Mouse (Mus musculus) brain, embryonic 14.5 days (tissue): ENCODE results near the gene Prpf4. TPM values are rescaled to one million over a fixed set of nuclear protein-coding genes. Genes with fewer than 3 reads are reported as not detected.

Experiments
- DNase-seq: peaks from one replicate; pipeline ENCODE4 v3.0.0-alpha.2; 2011; ENCODE audit warnings: low read depth
- CTCF ChIP-seq: fragments of 200-500 bp; IDR thresholded peaks from 2 replicates; pipeline ENCODE4 v1.5.1; 2012; ENCODE audit warnings: inconsistent platforms, mild to moderate bottlenecking, moderate library complexity, borderline replicate concordance; ENCODE audit not compliant: insufficient read depth, insufficient read length; ENCODE audit errors: extremely low read depth
- POLR2A ChIP-seq: fragments of 200-500 bp; IDR thresholded peaks from 2 replicates; pipeline ENCODE4 v1.6.1; 2012; ENCODE audit warnings: mild to moderate bottlenecking, inconsistent platforms, borderline replicate concordance; ENCODE audit not compliant: poor library complexity, insufficient read depth, insufficient read length, severe bottlenecking; ENCODE audit errors: extremely low read depth
- polyA plus RNA-seq: library from polyadenylated mRNA; depleted of rRNA; stranded (reverse); fragments of >200 nt; gene quantifications from 2 replicates; pipeline ENCODE4 v1.2.3, GENCODE M21; 2012

The Prpf4 gene
- polyA plus RNA-seq, 1 experiment, result 23.4 TPM

DNA sequence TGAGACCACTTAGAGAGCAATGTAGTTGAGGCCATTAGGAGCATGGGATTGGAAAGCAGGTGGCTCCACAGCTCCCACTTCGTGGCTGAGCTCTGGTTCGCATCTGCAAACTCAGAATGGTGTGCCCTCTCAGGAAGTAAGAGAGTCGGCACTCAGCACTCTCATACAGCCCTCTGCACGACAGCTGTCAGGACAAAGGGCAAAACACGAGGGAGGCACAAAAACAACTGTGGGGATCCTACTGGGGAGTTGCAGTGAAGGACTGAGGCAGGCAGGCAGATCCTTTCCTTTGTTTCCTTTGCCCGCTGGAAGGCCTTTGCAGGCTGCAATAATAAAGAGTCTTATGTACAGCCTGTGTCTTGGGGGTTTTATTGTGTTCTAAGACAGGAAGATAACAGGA is 15.1 kb upstream of the Prpf4 start:
- DNase-seq, result peak; percentile 39
- TF ChIP-seq CTCF (no peak), POLR2A (no peak)

- DNase-seq, result no peak
- TF ChIP-seq CTCF (no peak), POLR2A (no peak)
Measured at GRCm38 (mm10) chr4:62395806-62396205, 12.8 kb upstream of the Prpf4 start.

DNA sequence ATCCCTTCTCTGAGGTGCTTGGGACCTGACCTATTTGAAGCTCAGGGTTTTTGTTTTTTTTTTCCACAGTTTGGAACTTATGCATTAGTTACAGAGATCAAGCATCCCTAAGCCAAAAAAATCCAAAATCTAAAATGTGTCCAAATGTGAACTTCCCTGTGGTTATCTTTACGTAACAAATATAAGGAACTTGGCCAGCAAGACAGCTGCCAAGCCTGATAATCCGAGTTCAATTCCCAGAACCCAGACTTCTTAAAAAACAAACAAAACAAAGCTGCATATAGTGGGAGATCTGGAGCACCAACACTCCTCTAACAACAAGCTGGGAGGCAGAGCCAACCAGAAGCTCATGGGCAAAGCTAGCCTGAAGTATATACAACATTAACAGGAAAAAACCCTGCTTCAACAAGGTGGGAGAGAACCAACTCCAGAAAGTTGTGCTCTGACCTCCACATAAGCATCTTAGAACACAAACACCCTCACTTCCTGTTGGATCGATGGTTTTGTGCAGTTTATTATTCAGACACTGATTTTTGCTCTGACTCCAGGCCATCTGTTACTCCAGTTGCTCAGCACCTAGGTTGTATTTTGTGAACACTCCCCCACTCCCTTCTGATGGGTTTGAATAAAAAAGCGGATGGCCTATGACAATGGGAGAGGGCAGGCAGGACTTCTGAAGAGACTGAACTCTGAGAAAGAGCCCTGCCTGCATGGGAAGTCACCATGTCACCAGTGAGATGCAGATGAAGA is 10.8 kb upstream of the Prpf4 start:
- TF ChIP-seq CTCF (no peak), POLR2A (no peak)
- no peak for DNase-seq

- no peak for TF ChIP-seq CTCF
- no peak for TF ChIP-seq POLR2A
- DNase-seq, result no peak
Measured at GRCm38 (mm10) chr4:62398956-62399355, 9.6 kb upstream of the Prpf4 start.

DNA sequence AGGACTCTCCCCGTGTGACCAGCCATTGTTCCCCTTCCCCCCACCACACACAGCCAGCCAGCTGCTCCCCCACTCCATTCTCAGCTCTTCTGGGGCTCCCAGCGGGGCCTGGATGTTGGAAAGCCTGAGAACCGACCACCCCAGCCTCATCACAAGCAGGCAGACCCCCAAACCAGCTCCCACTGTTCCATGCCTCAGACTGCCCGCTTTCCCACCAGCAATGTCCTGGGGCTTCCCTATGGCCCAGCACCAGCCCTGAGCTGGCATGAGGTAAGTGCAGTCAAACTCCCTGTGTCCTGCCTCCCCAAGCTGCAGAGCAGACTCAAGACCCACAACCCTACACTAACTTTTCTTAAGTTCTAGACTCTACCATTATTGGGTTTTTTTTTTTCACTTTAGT is 2.5 kb upstream of the Prpf4 start:
- TF ChIP-seq POLR2A (no peak), CTCF (no peak)
- DNase-seq, result no peak

DNA sequence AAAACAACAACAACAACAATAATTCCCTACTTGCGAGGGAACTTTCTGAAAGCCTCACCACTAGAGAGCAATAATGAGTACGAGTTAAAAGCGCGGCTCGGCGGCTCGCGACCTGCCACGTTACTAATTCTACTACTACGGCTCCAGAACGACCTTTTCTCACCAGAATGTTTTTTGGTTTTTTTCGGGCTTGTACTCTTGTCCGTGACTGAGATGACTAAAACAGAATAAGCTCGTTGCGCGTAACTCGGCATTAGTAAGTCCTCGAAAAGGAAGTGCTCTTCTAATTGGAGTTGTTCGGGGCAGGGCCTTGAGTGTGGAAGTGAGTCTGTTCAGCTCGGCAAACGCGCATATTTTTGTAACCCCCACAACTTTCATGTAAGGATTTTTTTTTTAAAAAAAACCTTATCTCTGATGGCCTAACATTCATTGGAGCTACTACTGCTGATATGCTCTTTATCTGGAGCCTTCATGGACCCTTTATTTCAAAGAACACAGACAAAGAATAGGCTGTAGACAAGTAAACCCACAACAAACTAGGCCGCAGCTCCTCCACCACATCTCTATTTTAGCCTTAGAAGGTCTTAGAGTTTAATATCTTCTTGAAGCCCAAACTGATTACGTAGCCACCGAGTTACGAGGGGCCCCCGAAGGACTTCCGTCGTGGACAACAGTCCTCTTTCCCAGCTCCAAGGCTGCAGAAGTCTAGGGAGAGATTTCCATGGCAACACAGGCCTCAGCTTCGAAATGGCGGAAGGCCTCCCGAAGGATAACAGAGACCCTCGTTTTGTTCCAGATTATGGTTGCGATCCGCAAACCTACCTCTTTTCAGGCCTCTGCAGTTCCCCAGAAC is 641 bp upstream of the Prpf4 start:
- DNase-seq, result peak; percentile 87
- TF ChIP-seq POLR2A, result peak; percentile 15; the same call in 1 of the 2 replicates
- peak; percentile 60; the same call in 1 of the 2 replicates for TF ChIP-seq CTCF

- TF ChIP-seq POLR2A, result no peak
- TF ChIP-seq CTCF, result no peak
- DNase-seq, result no peak
Measured at GRCm38 (mm10) chr4:62409615-62410014, 1.0 kb downstream of the Prpf4 start.

DNA sequence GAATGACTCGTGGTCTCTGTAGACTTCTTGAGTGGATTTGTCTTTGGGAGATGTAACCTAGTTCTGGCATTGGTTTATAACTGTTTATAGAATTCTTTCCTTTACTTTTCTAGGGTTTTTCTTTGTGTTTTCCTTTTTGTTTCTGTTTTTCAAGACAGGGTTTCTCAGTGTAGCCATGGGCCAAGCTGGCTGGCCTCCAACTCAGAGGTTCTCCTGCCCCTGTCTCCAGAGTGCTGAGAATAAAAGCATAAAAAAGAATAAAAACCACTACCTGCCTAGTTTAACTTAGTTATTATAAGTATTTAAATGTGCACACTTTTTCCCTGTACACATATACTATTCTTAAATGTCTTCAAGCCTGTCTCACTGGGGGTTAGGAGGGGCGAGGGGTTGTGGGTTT is 1.7 kb downstream of the Prpf4 start:
- DNase-seq, result no peak
- no peak for TF ChIP-seq CTCF
- TF ChIP-seq POLR2A, result no peak

DNA sequence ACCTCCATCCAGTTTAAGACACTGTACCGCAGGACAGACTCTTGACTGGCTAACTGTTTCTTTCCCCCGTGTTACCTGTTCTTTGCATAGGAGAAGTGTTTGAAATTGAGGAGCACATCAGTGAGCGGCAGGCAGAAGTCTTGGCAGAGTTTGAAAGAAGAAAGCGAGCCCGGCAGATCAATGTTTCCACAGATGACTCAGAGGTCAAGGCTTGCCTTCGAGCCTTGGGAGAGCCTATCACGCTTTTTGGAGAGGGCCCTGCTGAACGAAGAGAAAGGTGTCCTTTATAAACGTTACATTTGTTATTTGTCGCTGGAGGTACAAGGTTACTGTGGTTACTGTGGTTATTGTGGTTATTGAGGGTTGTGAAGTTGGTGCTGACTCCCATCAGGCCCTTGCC is 3.0 kb downstream of the Prpf4 start:
- DNase-seq, result no peak
- TF ChIP-seq POLR2A (no peak), CTCF (no peak)

GRCm38 (mm10) chr4:62418448-62418847 is 9.9 kb downstream of the Prpf4 start:
- peak; percentile 79 for DNase-seq

DNA sequence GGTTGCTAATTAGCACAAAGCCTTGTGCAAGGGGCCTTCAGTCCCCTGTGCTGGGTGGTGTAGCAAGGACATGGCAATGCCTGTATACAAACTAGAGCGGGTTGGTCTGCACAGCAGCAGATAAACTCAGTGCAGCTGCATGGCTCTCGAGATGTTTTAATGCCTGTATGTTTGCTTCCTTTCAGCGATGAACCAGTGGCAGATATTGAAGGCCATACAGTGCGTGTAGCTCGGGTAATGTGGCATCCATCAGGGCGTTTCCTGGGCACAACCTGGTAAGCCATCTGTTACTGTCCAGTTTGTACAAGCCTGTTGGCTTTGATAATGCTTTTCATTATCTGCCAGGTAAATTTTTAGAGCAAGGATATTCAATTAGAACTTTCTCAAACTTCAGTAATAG is 10.5 kb downstream of the Prpf4 start:
- TF ChIP-seq POLR2A (no peak), CTCF (no peak)
- DNase-seq, result no peak

More at GRCm38 (mm10) chr4:62418448-62418847, 9.9 kb downstream of the Prpf4 start:
- no peak for TF ChIP-seq POLR2A
- no peak for TF ChIP-seq CTCF
